Mouse (Mus musculus): ENCODE measurements around the gene Dctn5. TPM values are rescaled to one million over a fixed set of nuclear protein-coding genes. Genes with fewer than 3 reads are reported as not detected.
"Not testable (repeated sequence)": the region's sequence is repeated elsewhere in the genome, so short reads cannot be mapped to it uniquely, and the experiment has no call there.

Dctn5 gene
- 83.4 and 102 TPM in 2 replicates for polyA plus RNA-seq (2016; fragmentation: Nextera tagmentation; extraction: Ambion mirVana)

DNA sequence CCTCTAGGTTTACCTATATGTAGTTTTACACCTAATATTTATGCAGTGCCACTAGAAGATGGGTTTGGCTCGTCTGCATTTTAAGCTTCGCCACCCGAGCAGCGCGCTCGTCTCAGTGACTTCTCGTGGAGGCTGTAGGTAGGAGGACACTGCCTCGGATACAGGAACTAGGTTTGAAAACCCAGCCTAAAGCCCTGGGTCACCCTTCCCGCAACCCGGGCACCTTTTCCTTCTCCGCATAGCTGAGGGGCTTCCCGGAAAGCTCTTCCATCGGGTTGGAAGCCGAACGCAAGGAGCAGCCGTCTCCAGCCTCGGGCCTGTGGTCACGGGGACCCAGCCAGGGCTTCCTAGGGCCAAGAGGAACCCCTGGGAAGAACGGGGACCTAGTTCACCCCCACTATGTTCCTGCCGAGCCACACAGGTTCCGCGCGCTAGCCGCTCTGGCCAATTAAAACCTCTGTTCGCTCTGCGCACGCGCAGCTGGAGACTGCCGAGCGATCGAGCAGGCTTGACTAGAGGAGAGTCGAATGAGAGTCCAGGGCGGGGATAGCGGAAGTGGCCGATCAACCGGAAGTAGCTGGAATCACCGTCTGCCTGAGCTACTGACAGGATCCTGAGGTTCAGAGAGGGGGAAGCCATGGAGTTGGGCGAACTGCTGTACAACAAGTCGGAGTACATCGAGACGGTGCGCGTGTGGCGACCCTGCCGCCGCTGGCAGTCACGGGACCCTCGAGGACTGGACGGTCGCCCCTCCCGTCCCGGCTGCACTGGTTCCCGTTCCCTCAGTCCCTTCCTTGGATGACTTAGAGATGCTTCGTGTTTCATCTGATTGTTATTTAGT lies at the start of gene Dctn5, which contains the start of gene Palb2:
Gene Dctn5 (plus strand): TSS at position 545 of the 841 bp plus-strand sequence.
Gene Palb2 (minus strand): TSS at position 489 of the 841 bp plus-strand sequence.
- Histone ChIP-seq H3K9me3 (no peaks in the 10 kb centered on the region), H3K4me1 (peaks cover 12% of the 10 kb centered on the region), H3K27ac (peak within 1 kb of the TSS; percentile 88), H3K36me3 (peaks cover 38% of the 10 kb centered on the region), H3K27me3 (ENCODE audit: insufficient read depth, poor library complexity, severe bottlenecking) (no peaks in the 10 kb centered on the region), H3K4me3 (peak within 1 kb of the TSS; percentile 85)
- DNase-seq (ENCODE audit: low spot score) = peak; percentile 98
- under 1% methylated on average over 54 of the region's 54 CpGs for WGBS

DNA sequence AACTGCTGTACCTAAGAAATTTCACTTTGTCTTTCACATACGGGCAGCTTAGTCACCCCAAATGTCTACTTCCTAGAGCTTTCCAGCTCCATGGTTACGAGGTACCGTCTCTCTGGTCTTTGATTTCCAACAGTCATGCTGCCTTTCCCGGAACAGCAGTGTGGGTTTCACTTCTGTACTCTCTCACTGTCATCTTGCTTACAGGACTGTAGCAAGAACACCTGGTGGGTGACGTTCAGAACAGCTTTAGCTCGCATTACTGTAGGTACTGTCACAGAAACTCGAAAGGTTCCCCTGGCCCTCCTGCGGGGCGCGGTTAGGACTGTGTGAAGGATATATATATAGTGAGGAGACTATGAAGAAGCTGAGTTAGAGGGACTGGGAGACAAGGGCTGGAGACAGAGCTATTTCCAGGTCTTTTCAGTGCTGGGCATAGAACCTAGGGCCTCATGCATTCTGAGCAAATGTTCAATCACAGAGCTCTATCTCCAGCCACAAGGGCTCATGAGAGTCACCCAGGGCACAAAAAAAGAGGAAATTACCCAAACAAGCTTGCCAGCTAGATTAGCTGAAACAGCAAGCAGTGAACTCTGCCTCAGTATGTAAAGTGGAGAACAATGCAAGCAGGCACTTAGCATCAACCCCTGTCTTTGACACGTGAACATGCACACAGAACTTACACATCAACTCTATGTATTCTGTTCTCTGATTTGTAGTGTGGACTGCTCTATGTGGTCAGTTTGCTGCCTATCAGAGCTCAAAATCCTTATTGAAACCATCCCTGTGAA lies 45.5 kb upstream of the Dctn5 start:
- Histone ChIP-seq H3K9me3 (no peaks in the 10 kb centered on the region), H3K27ac (no peak overlapping the region), H3K27me3 (ENCODE audit: insufficient read depth, poor library complexity, severe bottlenecking) (no peaks in the 10 kb centered on the region), H3K36me3 (peaks cover 85% of the 10 kb centered on the region), H3K4me1 (peaks cover 6% of the 10 kb centered on the region; the same call in 1 of the 2 replicates), H3K4me3 (no peak overlapping the region)
- 93% methylated on average over 11 of the region's 11 CpGs for WGBS
- no peak for DNase-seq (ENCODE audit: low spot score)

DNA sequence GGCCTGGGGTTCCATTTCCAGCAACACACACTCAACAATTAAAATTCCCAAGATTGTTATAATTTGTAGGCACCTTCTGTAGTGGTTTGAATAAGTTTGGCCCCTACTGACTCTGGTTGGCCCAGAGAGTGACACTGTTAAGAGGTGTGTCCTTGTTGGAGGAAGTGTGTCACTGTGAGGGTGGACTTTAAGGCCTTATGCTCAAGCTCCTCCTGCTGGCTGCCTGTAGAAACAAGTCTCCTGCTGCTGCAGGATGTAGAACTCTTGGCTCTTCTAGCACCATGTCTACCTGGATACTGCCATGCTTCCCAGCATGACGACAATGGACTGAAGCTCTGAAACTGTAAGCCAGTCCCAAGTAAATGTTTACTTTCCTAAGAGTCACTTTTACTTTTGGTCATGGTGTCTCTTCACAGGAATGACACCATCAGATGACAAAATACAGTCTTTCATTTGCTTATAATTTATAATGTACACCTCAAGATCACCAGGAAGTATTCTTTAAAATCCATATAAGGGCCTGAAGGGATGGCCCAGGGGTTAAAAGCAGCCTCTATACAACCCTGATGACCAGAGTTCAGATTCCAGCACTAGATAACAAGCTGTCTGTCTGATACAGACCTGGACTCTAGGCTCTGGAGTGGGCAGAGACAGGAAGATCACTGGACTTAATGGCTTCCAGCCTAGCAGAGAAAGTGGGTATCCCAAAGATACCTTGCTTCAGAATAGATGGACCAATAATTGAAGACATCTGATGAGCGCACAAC lies 38.1 kb upstream of the Dctn5 start:
- peaks cover 92% of the 10 kb centered on the region for H3K36me3 ChIP-seq
- 0 out of 2 replicates have a peak, but pooled peaks cover under 1% of the 10 kb centered on the region for H3K4me1 ChIP-seq
- WGBS = 88% methylated on average over 2 of the region's 2 CpGs
- no peak overlapping the region for H3K27ac ChIP-seq
- no peaks in the 10 kb centered on the region for H3K9me3 ChIP-seq
- no peaks in the 10 kb centered on the region for H3K27me3 ChIP-seq (ENCODE audit: insufficient read depth, poor library complexity, severe bottlenecking)
- DNase-seq (ENCODE audit: low spot score) = no peak
- no peak overlapping the region for H3K4me3 ChIP-seq

DNA sequence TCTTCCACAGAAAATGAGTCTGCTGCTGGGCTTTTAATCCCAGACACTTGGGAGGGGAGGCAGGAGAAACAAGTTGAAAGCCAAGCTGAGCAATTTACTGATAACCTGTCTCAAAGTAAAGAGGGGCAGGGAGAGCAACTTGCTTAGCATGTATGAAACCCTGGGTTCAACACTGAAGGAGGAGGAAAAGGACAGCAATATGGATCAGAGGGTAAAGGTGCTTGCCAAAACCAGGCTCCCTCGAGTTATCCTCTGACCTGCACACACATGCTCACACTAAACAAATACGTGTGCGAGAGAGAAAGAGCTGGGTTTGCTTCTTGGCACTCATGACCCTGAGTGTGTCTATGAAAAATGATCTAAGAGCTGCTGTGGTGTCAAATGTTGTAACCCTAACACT lies 34.8 kb upstream of the Dctn5 start:
- Histone ChIP-seq H3K9me3 (no peaks in the 10 kb centered on the region), H3K27me3 (ENCODE audit: insufficient read depth, poor library complexity, severe bottlenecking) (no peaks in the 10 kb centered on the region), H3K4me1 (peaks cover 11% of the 10 kb centered on the region), H3K27ac (no peak overlapping the region), H3K36me3 (peaks cover 61% of the 10 kb centered on the region), H3K4me3 (no peak overlapping the region)
- DNase-seq (ENCODE audit: low spot score) = peak; percentile 51
- 87% methylated on average over 3 of the region's 3 CpGs for WGBS

DNA sequence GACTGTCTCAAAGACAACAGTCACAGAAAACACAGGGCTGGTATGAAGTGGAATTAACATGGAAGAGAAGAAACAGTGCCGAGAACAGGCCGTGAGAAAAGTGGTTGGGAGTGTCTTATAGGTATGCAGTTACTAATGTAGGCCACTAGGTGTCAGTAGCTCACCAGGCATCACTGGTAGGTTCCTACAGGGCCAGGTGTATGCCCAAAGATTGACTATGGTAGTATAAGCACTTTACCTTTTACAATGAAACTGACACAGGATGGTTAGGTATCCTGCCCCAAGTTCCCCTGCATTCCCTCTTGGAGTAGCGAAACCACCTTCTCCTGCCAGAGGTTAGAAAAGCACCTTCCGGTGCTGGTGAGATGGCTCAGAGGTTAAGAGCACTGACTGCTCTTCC lies 33.6 kb upstream of the Dctn5 start:
- WGBS = 63% methylated on average over 4 of the region's 4 CpGs

DNA sequence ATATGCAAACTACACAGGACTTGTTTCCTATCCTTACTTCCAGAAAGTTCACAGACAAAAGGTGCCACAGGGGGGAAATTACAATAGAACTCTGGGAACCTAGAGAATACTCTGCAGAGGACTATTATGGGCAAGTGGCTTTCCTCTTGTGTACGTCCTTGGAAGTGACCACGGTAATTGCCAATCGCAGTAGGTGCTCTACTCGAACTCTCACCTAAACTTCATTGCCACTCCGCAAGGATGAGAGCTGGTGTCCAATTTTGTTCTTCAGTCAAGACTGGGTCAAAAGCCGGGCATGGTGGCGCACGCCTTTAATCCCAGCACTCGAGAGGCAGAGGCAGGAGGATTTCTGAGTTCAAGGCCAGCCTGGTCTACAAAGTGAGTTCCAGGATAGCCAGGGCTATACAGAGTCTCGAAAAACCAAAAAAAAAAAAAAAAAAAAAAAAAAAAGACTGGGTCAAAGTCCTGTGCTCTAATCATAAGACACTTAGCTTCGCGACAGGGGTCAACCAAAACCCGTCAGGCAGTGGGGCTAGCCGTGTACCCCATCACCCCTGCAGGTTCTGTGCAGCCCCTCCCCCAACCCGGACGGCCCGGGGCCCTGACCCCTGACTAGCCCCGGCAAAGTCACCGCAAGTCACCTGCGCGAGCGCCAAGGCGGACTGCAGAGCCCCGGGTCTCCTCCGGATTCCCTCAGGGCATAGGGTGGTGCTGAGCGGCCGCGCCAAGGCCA lies 31.7 kb upstream of the Dctn5 start:
- Histone ChIP-seq H3K4me3 (peak overlapping the region; percentile 82), H3K36me3 (peaks cover 31% of the 10 kb centered on the region), H3K4me1 (peaks cover 11% of the 10 kb centered on the region), H3K27ac (peak overlapping the region; percentile 96)
- not testable (repeated sequence) for H3K27me3 ChIP-seq (ENCODE audit: insufficient read depth, poor library complexity, severe bottlenecking); H3K9me3 ChIP-seq
- 6% methylated on average over 28 of the region's 28 CpGs for WGBS
- DNase-seq (ENCODE audit: low spot score) = peak; percentile 83

More for the DNA sequence above, 33.6 kb upstream of the Dctn5 start:
- H3K27me3 ChIP-seq (ENCODE audit: insufficient read depth, poor library complexity, severe bottlenecking) = no peaks in the 10 kb centered on the region
- no peaks in the 10 kb centered on the region for H3K9me3 ChIP-seq
- H3K36me3 ChIP-seq = peaks cover 50% of the 10 kb centered on the region
- no peak overlapping the region for H3K27ac ChIP-seq
- DNase-seq (ENCODE audit: low spot score) = peak; percentile 48
- no peak overlapping the region for H3K4me3 ChIP-seq
- H3K4me1 ChIP-seq = peaks cover 11% of the 10 kb centered on the region

DNA sequence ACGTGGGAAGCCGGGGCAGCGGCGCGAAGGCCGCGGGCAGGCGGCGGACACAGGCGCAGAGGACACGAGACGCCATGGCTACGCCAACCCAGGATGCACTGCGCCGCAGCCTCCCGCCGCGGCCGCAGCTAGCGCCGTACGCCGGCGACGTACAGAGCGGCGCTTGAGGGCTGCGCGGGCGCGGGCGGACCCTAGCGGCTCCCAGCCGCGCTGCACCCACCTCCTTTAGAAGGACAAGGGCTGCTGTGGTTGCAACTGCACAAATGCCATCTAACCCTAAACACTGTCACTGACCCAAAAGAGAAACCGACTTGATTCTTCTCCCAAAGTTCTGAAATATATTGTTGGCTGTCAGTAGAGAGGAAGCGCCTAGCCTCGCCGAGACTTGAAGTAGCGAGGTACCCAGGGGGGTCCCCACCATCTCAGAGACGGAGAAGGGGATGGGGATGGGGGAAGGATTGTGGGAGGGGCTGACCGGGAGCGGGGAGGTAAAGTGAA lies 31.0 kb upstream of the Dctn5 start, which contains the start of gene Ndufab1:
Gene Ndufab1 (minus strand): TSS at position 140 of the 498 bp plus-strand sequence.
- peak; percentile 92 for DNase-seq (ENCODE audit: low spot score)
- under 1% methylated on average over 43 of the region's 43 CpGs for WGBS
- peaks cover 11% of the 10 kb centered on the region for H3K4me1 ChIP-seq

DNA sequence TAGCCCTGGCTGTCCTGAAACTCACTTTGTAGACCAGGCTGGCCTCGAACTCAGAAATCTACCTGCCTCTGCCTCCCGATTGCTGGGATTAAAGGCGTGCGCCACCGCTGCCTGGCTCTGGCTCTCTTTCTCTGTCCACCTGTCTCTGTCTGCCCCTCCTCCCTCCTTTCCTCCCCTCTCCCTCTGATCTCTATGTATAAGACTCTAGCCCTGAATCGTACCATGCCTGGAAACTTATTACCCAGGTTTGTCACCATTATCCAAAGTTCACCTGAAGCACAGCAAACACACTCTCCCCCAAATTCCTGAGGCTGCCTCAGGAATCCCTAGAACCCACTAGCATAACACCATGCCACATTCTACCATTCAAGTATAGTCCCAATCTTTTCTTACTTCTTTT lies 24.6 kb upstream of the Dctn5 start:
- no peak for DNase-seq (ENCODE audit: low spot score)
- Histone ChIP-seq H3K4me3 (no peak overlapping the region), H3K4me1 (no peaks in the 10 kb centered on the region), H3K27ac (no peak overlapping the region), H3K9me3 (no peaks in the 10 kb centered on the region), H3K27me3 (ENCODE audit: insufficient read depth, poor library complexity, severe bottlenecking) (no peaks in the 10 kb centered on the region), H3K36me3 (peaks cover 52% of the 10 kb centered on the region)
- WGBS = 89% methylated on average over 6 of the region's 6 CpGs

More for the DNA sequence above, 31.0 kb upstream of the Dctn5 start, which contains the start of gene Ndufab1:
- peak within 1 kb of the TSS; percentile 96 for H3K27ac ChIP-seq
- H3K9me3 ChIP-seq = no peaks in the 10 kb centered on the region
- H3K36me3 ChIP-seq = peaks cover 29% of the 10 kb centered on the region
- peak within 1 kb of the TSS; percentile 82 for H3K4me3 ChIP-seq
- no peaks in the 10 kb centered on the region for H3K27me3 ChIP-seq (ENCODE audit: insufficient read depth, poor library complexity, severe bottlenecking)

DNA sequence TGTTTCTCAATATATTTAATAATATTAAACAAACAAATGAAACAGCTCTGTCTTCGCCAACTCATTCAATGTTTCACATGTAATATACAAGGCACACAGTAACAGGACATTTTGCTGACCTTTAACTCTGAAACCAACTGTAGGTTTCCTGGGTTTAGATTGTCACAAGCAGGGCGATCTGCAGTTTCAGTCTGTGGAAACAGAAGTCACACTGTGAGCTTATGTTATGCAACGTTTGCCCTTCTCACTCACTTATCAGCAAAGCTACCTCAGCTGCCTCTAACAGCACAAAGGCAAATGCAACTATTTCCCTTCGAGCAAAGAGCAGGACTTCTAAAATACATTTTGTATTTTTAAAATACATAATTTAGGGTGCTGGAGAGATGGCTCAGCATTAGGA lies 9.3 kb upstream of the Dctn5 start:
- Histone ChIP-seq H3K27me3 (ENCODE audit: insufficient read depth, poor library complexity, severe bottlenecking) (no peaks in the 10 kb centered on the region), H3K4me1 (no peaks in the 10 kb centered on the region), H3K4me3 (no peak overlapping the region), H3K36me3 (peaks cover 82% of the 10 kb centered on the region), H3K27ac (no peak overlapping the region), H3K9me3 (no peaks in the 10 kb centered on the region)
- 80% methylated on average over 4 of the region's 4 CpGs for WGBS
- DNase-seq (ENCODE audit: low spot score) = no peak

DNA sequence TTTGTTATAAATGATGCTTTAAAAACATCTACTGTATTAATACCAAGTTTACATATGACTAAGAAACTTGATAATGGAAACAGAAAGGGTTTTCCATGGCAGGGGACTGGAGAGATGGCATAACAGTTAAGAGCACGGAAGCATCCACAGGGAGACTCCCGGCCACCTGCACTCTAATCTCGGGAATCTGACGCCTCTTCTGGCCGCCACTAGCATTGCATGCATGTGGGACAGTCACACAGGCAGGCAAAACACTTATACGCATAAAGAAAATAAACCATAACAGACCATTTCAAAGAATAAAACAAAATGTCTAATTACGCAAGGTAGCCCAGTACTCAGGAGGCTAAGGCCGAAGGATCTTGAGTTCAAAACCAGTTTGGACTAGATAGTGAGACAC lies 7.2 kb upstream of the Dctn5 start:
- WGBS = 75% methylated on average over 8 of the region's 8 CpGs
- Histone ChIP-seq H3K4me3 (no peak overlapping the region), H3K9me3 (no peaks in the 10 kb centered on the region), H3K27ac (no peak overlapping the region), H3K4me1 (no peaks in the 10 kb centered on the region), H3K27me3 (ENCODE audit: insufficient read depth, poor library complexity, severe bottlenecking) (no peaks in the 10 kb centered on the region), H3K36me3 (peaks cover 69% of the 10 kb centered on the region)
- DNase-seq (ENCODE audit: low spot score) = no peak

DNA sequence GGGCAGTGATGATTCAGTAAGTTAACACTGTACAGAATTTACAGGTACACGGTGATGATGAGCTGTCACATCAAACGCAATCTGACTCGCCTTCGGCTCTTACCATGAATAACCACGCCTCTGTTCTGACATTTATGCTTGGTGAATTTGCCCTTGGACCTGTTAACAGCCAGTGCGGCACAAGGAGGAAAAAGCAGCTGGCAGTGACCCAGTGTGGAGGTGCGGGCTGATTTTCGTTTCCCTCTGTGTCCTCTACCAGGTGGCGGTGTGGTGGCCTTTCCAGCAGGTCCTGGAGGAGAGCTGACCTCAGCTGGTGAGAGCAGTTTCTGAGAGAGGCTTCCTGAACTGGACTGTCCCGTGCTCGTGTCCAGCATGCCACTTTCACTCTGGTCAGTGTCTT lies 5.9 kb upstream of the Dctn5 start:
- WGBS = 90% methylated on average over 11 of the region's 11 CpGs
- peaks cover 57% of the 10 kb centered on the region for H3K36me3 ChIP-seq

DNA sequence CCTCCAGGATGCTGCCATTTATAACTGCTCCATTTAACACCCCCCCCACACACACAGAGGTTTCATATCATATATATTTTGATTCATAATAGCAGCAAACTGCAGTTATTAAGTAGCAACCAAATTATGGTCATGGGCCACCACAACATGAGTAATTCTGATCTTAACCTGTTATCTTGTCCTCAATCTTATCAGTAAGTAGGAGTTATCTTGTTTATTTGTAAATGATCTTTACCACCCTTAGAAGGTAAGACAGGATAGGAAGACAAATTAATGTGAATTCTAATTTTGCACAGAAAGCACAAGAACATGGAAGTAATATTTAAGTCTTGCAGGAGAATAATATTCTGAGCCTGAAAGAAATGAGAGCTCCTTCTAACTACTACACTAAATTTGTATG lies 1.0 kb upstream of the Dctn5 start:
- no peak for DNase-seq (ENCODE audit: low spot score)
- Histone ChIP-seq H3K9me3 (no peaks in the 10 kb centered on the region), H3K4me1 (peaks cover 12% of the 10 kb centered on the region), H3K4me3 (peak overlapping the region; percentile 85), H3K36me3 (peaks cover 42% of the 10 kb centered on the region), H3K27ac (no peak overlapping the region), H3K27me3 (ENCODE audit: insufficient read depth, poor library complexity, severe bottlenecking) (no peaks in the 10 kb centered on the region)

More for the DNA sequence above, 5.9 kb upstream of the Dctn5 start:
- H3K27me3 ChIP-seq (ENCODE audit: insufficient read depth, poor library complexity, severe bottlenecking) = no peaks in the 10 kb centered on the region
- H3K27ac ChIP-seq = no peak overlapping the region
- no peaks in the 10 kb centered on the region for H3K9me3 ChIP-seq
- DNase-seq (ENCODE audit: low spot score) = no peak
- no peak overlapping the region for H3K4me3 ChIP-seq
- H3K4me1 ChIP-seq = peaks cover 5% of the 10 kb centered on the region; the same call in 1 of the 2 replicates

All from heart, embryonic 10.5 days (tissue).